Mouse (Mus musculus): ENCODE measurements around the gene Cit.

DNA sequence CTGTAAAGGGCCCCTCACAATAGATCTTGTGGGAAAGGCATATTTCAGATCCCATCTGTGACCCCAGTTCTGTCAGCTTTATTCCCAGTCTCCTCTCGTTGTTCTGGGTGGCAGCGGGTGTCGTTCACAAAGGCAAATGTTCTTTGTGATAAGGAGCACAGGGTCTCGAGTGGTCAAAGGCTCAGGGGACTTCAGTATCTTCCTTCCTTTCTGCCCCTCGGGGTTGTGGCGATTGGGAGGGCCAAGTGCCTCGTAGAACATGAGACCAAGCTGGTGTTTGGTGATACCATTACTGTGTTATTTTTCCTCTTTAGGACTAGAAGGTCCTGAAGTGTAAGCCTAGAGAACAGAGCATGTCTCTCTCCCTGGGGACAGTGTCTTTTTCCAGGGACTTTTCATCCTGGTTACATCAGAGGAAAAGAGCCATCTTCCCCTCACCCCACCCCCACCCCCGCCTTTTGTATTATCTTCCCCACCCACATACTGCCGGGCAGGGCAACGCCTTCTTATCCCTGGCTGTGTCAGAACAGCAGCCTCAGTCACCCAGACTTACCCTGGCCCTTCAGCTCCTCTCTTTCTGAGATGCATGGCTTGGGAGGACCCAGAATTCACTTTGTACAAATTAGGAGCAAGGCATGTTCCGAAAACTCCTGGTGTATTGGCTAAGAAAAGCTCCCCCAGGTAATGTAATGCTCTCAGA, 99.9 kb downstream of the Cit start:
- no peak for TF ChIP-seq CTCF (IDR thresholded peaks at IDR 0.05; ENCODE audit: borderline replicate concordance, insufficient read depth, low read depth, low read length)
- TF ChIP-seq POLR2A (IDR thresholded peaks at IDR 0.05; ENCODE audit: borderline replicate concordance, insufficient read depth, low read length), result no peak
